Mouse (Mus musculus) midbrain, embryonic 14.5 days (tissue): ENCODE measurements at regions not wholly inside any gene's neighbourhood (a gene's known extent, or its start where the extent isn't known, plus 50 kb on each side); places are given as distances from the start of the nearest gene placed in this dataset.

Experiments
- ATAC-seq: fragments of 200-750 bp; cut with Nextera tagmentation; 2 replicates; pipeline ENCODE4 v1.8.0; 2017; ENCODE audit warnings: moderate number of reproducible peaks, moderate library complexity; ENCODE audit not compliant: low FRiP score, low TSS enrichment
- DNase-seq: peaks from one replicate; pipeline ENCODE4 v3.0.0-alpha.2; 2015
- H3K27ac ChIP-seq: fragments of 300-500 bp; sonication (generic); replicated peaks from 2 replicates; pipeline ENCODE4 v1.5.1; 2014; ENCODE audit warnings: mild to moderate bottlenecking, low read depth, low read length, moderate library complexity
- H3K27me3 ChIP-seq: fragments of 300-500 bp; sonication (generic); 2 replicates; pipeline ENCODE4 v1.6.1; 2014; ENCODE audit warnings: low read length, control low read depth, mixed read lengths; ENCODE audit not compliant: control insufficient read depth, insufficient read depth
- H3K36me3 ChIP-seq: fragments of 300-500 bp; sonication (generic); 2 replicates; pipeline ENCODE4 v1.6.1; 2014; ENCODE audit warnings: low read length, control low read depth; ENCODE audit not compliant: control insufficient read depth, insufficient read depth
- H3K4me1 ChIP-seq: fragments of 300-500 bp; sonication (generic); 2 replicates; pipeline ENCODE4 v1.6.1; 2014; ENCODE audit warnings: mild to moderate bottlenecking, antibody characterized with exemption, low read length, control low read depth; ENCODE audit not compliant: control insufficient read depth, insufficient read depth
- H3K4me2 ChIP-seq: fragments of 300-500 bp; sonication (generic); 2 replicates; pipeline ENCODE4 v1.6.1; 2014; ENCODE audit warnings: mild to moderate bottlenecking, low read length, moderate library complexity
- H3K4me3 ChIP-seq: fragments of 300-500 bp; sonication (generic); replicated peaks from 2 replicates; pipeline ENCODE4 v1.5.1; 2014; ENCODE audit warnings: low read depth, low read length
- H3K9ac ChIP-seq: fragments of 300-500 bp; sonication (generic); replicated peaks from 2 replicates; pipeline ENCODE4 v1.6.1; 2014; ENCODE audit warnings: mild to moderate bottlenecking, low read length, moderate library complexity
- H3K9me3 ChIP-seq: fragments of 300-500 bp; sonication (generic); 2 replicates; pipeline ENCODE4 v1.6.1; 2016; ENCODE audit warnings: low read length, control low read depth, mixed read lengths; ENCODE audit not compliant: control insufficient read depth
- WGBS: fragments of 180-500 bp; shearing (Covaris S2); extraction: QIAGEN DNeasy Blood & Tissue Kit; methylation state at CpG from one replicate; pipeline ENCODE4 v1.1.7; 2014; 5-methylcytosine and 5-hydroxymethylcytosine counted together

GRCm38 (mm10) chr13:112100592-112101420, 187.4 kb upstream of the Ankrd55 start:
- H3K36me3 ChIP-seq = no peaks in the 10 kb centered on the region

GRCm38 (mm10) chr13:112101421-112101756, 186.9 kb upstream of the Ankrd55 start:
- ATAC-seq = 0 out of 2 replicates have a peak, but pooled peaks have one; percentile 28
- WGBS = 45% methylated on average over 5 of the region's 5 CpGs
- Histone ChIP-seq H3K36me3 (no peaks in the 10 kb centered on the region), H3K4me3 (peak overlapping the region; percentile 51), H3K4me2 (peak overlapping the region; percentile 78), H3K9me3 (no peaks in the 10 kb centered on the region), H3K9ac (no peak overlapping the region), H3K27ac (peak overlapping the region; percentile 88), H3K4me1 (peaks cover 13% of the 10 kb centered on the region; the same call in 1 of the 2 replicates), H3K27me3 (no peaks in the 10 kb centered on the region)
- DNase-seq = no peak

More at GRCm38 (mm10) chr13:112100592-112101420, 187.4 kb upstream of the Ankrd55 start:
- peak overlapping the region; percentile 88 for H3K27ac ChIP-seq
- H3K4me2 ChIP-seq = peak overlapping the region; percentile 78
- 1% methylated on average over 31 of the region's 31 CpGs for WGBS
- peak overlapping the region; percentile 51 for H3K4me3 ChIP-seq
- DNase-seq (peak; percentile 85), ATAC-seq (peak; percentile 88)
- H3K4me1 ChIP-seq = peaks cover 13% of the 10 kb centered on the region; the same call in 1 of the 2 replicates
- peak overlapping the region; percentile 72 for H3K9ac ChIP-seq
- no peaks in the 10 kb centered on the region for H3K9me3 ChIP-seq
- no peaks in the 10 kb centered on the region for H3K27me3 ChIP-seq

DNA sequence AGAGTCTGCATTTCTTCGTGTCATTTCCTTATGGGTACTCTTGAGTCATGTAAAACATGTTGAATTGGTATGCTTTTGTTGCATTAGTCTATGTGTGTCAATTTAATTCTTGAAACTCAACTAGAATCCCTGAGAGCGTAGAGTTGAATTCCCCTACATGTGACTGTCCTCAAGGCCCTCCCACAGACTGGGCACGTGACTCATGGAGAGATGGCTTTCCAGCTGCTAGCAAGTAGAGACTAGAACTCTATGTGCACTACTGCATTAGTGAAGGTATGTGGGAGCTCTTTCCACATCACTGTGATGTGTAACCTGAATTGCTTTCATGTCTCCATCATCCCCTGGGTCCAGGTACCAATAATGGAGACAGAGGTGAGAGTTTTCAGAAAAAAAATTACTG, 182.3 kb upstream of the Ankrd55 start:
- Histone ChIP-seq H3K9me3 (no peaks in the 10 kb centered on the region), H3K4me1 (peaks cover 6% of the 10 kb centered on the region; the same call in 1 of the 2 replicates), H3K27ac (no peak overlapping the region), H3K9ac (no peak overlapping the region), H3K4me2 (no peak overlapping the region), H3K4me3 (no peak overlapping the region), H3K36me3 (no peaks in the 10 kb centered on the region), H3K27me3 (no peaks in the 10 kb centered on the region)
- DNase-seq (no peak), ATAC-seq (no peak)
- WGBS = 93% methylated on average over 3 of the region's 3 CpGs

GRCm38 (mm10) chr13:112114741-112115201, 173.5 kb upstream of the Ankrd55 start:
- ATAC-seq (no peak), DNase-seq (no peak)
- no peak overlapping the region for H3K4me2 ChIP-seq
- H3K27me3 ChIP-seq = no peaks in the 10 kb centered on the region
- H3K4me1 ChIP-seq = no peaks in the 10 kb centered on the region
- H3K9me3 ChIP-seq = no peaks in the 10 kb centered on the region
- H3K36me3 ChIP-seq = no peaks in the 10 kb centered on the region
- no peak overlapping the region for H3K4me3 ChIP-seq
- 84% methylated on average over 7 of the region's 7 CpGs for WGBS
- no peak overlapping the region for H3K9ac ChIP-seq
- H3K27ac ChIP-seq = no peak overlapping the region

DNA sequence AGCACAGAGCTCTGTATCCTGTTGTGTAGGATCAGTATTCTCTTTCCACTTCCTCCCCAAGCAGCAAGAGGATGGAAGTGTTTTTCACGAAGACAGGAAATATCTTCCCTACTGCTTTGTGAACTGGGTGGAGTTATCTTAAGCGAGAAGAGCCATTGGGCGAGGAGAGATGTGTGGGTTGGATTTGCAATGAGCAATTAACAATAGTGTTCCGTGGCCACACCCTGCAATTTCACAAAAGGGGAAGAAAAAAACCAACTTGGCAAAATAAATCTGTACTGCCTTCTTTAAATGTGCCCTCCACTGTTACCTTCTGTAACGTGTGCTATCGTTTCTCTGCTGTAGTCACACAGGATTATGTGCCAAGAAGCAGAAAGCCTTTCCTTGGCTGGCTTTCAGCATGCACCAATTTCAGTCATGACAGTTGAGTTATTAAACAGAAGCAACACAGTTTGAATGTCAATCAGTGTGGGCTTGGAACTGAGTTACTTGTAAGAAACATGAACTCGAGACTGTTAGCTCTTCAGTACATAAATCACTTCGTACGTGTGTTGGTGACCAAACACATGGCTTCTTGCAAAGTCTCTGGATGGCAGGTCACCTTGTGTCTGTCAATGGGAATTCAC, 172.0 kb upstream of the Ankrd55 start:
- Histone ChIP-seq H3K4me1 (no peaks in the 10 kb centered on the region), H3K36me3 (no peaks in the 10 kb centered on the region), H3K9ac (no peak overlapping the region), H3K27me3 (no peaks in the 10 kb centered on the region), H3K9me3 (no peaks in the 10 kb centered on the region), H3K27ac (no peak overlapping the region), H3K4me2 (no peak overlapping the region), H3K4me3 (no peak overlapping the region)
- WGBS = 86% methylated on average over 9 of the region's 9 CpGs
- no peak for ATAC-seq
- peak; percentile 23 for DNase-seq

DNA sequence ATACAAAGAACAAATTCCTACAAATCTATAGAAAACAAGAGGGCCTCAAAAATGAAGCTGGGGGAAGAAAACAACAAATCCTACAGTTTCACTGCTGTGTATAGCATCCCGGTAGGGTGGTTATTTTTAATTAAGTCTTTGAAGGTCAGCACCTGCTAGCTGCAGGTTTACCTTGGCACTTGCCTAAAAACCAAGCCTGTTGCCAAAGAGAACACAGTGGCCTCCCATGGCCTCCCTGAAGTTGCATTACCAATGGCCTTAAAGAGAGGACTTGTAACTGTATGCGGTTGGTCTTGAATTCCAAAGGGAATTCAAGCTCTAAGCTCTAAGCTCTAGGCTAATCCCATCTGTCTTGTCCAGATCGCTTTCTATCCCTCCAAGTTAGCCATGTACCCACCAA, 169.7 kb upstream of the Ankrd55 start:
- no peak overlapping the region for H3K9ac ChIP-seq
- H3K27me3 ChIP-seq = no peaks in the 10 kb centered on the region
- H3K27ac ChIP-seq = no peak overlapping the region
- no peak overlapping the region for H3K4me3 ChIP-seq
- H3K36me3 ChIP-seq = no peaks in the 10 kb centered on the region
- WGBS = 90% methylated on average over 3 of the region's 3 CpGs
- no peak overlapping the region for H3K4me2 ChIP-seq
- ATAC-seq (no peak), DNase-seq (no peak)
- H3K4me1 ChIP-seq = no peaks in the 10 kb centered on the region
- H3K9me3 ChIP-seq = no peaks in the 10 kb centered on the region

DNA sequence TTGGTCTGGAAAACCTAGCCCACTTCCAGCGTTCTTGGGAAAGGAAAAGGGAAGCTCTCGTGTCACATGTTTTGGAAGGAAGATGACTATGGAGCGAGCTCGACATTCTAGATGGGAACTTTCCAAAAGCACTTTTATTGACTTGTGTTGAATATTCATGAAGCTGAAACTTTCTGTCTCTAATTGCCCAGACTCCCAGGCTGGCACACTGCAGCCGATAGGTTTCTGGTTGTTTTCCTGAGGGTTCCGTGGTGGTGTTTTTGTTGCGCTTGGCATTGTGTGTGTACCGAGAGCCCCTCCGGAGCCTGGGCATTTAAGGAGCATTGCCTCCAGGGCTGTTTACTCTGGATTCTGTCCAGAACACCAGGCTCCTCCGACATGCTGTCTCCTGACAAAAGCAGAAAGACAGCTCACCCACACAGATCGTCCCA, 168.6 kb upstream of the Ankrd55 start:
- Histone ChIP-seq H3K27me3 (no peaks in the 10 kb centered on the region), H3K4me2 (no peak overlapping the region), H3K27ac (no peak overlapping the region), H3K4me3 (no peak overlapping the region), H3K9me3 (no peaks in the 10 kb centered on the region), H3K4me1 (no peaks in the 10 kb centered on the region), H3K9ac (no peak overlapping the region), H3K36me3 (no peaks in the 10 kb centered on the region)
- WGBS = 62% methylated on average over 11 of the region's 11 CpGs
- DNase-seq (peak; percentile 52), ATAC-seq (no peak)

- H3K4me1 ChIP-seq = no peaks in the 10 kb centered on the region
- H3K36me3 ChIP-seq = no peaks in the 10 kb centered on the region
- H3K4me2 ChIP-seq = no peak overlapping the region
- no peak overlapping the region for H3K9ac ChIP-seq
- ATAC-seq (no peak), DNase-seq (no peak)
- no peaks in the 10 kb centered on the region for H3K27me3 ChIP-seq
- H3K27ac ChIP-seq = no peak overlapping the region
- no peaks in the 10 kb centered on the region for H3K9me3 ChIP-seq
- no peak overlapping the region for H3K4me3 ChIP-seq
- WGBS = 73% methylated on average over 4 of the region's 4 CpGs
Observed at GRCm38 (mm10) chr13:112120346-112120745, 167.9 kb upstream of the Ankrd55 start.
